Mouse (Mus musculus): ENCODE measurements around the gene Arhgap35. TPM values are rescaled to one million over a fixed set of nuclear protein-coding genes. Genes with fewer than 3 reads are reported as not detected.
A peak's percentile ranks its signal among the peaks of the same experiment; 100 is the strongest.

Arhgap35 gene
- polyA plus RNA-seq, 1 experiment from 2014 or later = 37.6 TPM

DNA sequence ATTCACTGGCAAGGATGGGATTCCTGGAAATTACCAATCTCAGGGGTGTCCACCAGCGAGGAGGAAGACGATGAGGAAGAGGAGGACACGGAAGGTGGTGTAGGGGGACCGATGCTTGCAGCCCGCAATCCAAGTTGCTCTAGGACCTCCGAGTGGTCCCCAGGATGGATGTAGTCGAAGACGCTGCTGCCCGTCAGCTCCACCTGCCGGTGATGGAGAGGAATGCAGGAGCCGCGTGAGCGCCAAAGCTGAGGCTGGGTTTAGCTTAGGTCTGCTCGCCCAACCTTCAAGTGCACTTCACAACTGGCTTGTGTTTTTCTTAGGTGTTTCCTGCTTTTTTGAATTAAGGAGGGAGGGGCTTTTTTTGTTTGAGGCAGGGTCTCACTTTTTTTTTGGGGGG, 151.6 kb downstream of the Arhgap35 start:
- no peak overlapping the region for H3K4me3 ChIP-seq (ENCODE audit: low read depth, low read length)
- no peaks in the 10 kb centered on the region for H3K27me3 ChIP-seq (ENCODE audit: control insufficient read depth, insufficient read depth, low read length)
- no peaks in the 10 kb centered on the region for H3K36me3 ChIP-seq (ENCODE audit: control insufficient read depth, insufficient read depth, low read length)
- H3K27ac ChIP-seq (ENCODE audit: low read depth, low read length) = no peak overlapping the region
- ATAC-seq (ENCODE audit: low FRiP score) (0 out of 2 replicates have a peak, but pooled peaks have one; percentile 36), DNase-seq (ENCODE audit: low spot score) (peak; percentile 93)
- no peak overlapping the region for H3K9ac ChIP-seq (ENCODE audit: low read depth, low read length)
- WGBS = 3% methylated on average over 14 of the region's 14 CpGs
- H3K4me1 ChIP-seq (replicated peaks; ENCODE audit: control insufficient read depth, insufficient read depth, low read length) = no peaks in the 10 kb centered on the region
- H3K9me3 ChIP-seq (ENCODE audit: control insufficient read depth, low read length) = no peaks in the 10 kb centered on the region
- no peak overlapping the region for H3K4me2 ChIP-seq (replicated peaks; ENCODE audit: low read depth, low read length)

DNA sequence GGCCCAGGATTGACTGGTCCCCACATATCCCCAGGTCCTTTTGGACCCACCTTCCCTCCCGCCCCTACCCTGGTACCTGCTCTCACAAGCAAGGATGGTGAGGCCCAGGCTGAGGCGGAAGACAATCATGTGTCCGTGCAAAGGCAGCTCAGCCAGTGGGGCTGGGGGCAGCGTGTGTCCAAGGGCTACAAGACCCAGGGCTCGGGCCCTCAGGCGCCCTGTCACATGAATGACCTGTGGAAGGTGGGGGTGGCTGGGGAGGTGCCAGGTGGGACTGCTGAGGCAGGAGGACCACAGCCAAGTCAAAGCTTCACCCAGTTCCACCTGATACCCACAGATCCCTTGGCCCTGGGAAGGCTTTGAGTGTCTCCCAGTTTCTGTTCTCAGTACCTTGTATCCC, 153.1 kb downstream of the Arhgap35 start:
- no peaks in the 10 kb centered on the region for H3K36me3 ChIP-seq (ENCODE audit: control insufficient read depth, insufficient read depth, low read length)
- no peak for ATAC-seq (ENCODE audit: low FRiP score)
- H3K9me3 ChIP-seq (ENCODE audit: control insufficient read depth, low read length) = no peaks in the 10 kb centered on the region
- no peak overlapping the region for H3K4me3 ChIP-seq (ENCODE audit: low read depth, low read length)
- no peaks in the 10 kb centered on the region for H3K27me3 ChIP-seq (ENCODE audit: control insufficient read depth, insufficient read depth, low read length)
- 84% methylated on average over 6 of the region's 6 CpGs for WGBS
- H3K27ac ChIP-seq (ENCODE audit: low read depth, low read length) = no peak overlapping the region
- no peak overlapping the region for H3K4me2 ChIP-seq (replicated peaks; ENCODE audit: low read depth, low read length)
- H3K9ac ChIP-seq (ENCODE audit: low read depth, low read length) = no peak overlapping the region
- H3K4me1 ChIP-seq (replicated peaks; ENCODE audit: control insufficient read depth, insufficient read depth, low read length) = no peaks in the 10 kb centered on the region
- no peak for DNase-seq (ENCODE audit: low spot score)

DNA sequence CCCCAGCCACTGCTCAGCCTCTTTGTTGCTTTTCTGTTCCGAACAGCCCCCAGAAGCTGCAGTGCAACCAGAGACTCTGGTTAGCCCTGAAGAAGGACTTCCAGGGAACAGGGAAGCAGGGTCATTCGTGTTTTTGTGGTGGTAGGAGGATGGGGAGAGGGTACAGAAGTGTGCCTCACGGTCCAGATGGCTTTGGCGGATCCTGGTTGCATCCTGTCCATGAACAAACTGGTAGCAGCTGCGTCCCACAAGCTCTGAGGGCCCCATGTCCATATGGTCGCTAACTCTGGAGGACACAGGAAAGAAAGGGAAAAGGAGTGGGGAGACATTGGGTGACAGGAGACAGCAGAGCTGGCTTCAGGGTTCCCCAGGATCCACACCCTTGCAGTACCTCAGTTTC, 153.6 kb downstream of the Arhgap35 start:
- DNase-seq (ENCODE audit: low spot score) (no peak), ATAC-seq (ENCODE audit: low FRiP score) (no peak)
- Histone ChIP-seq H3K27me3 (ENCODE audit: control insufficient read depth, insufficient read depth, low read length) (no peaks in the 10 kb centered on the region), H3K4me3 (ENCODE audit: low read depth, low read length) (no peak overlapping the region), H3K4me1 (replicated peaks; ENCODE audit: control insufficient read depth, insufficient read depth, low read length) (no peaks in the 10 kb centered on the region), H3K9me3 (ENCODE audit: control insufficient read depth, low read length) (no peaks in the 10 kb centered on the region), H3K36me3 (ENCODE audit: control insufficient read depth, insufficient read depth, low read length) (no peaks in the 10 kb centered on the region), H3K4me2 (replicated peaks; ENCODE audit: low read depth, low read length) (no peak overlapping the region), H3K27ac (ENCODE audit: low read depth, low read length) (no peak overlapping the region), H3K9ac (ENCODE audit: low read depth, low read length) (no peak overlapping the region)
- WGBS = 57% methylated on average over 6 of the region's 6 CpGs

DNA sequence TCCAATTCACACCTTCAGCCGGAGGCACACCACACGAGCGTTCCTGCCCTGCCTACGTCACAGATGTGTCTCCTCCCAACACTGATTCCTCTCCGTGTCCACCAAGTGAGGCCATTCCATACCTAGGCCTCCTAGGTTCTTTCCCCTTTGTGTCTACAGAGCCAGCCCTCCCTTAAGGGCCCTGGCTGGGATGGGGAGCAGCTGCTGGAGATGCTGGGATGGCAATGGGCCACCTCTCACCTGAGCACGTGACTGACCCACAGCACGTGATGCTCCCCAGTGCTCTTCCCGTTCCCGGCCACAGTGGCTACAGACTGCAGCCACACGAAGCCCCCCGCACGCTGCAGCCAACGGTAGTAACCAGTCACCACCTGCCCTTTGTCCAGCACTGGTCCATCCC, 154.2 kb downstream of the Arhgap35 start:
- DNase-seq (ENCODE audit: low spot score) (no peak), ATAC-seq (ENCODE audit: low FRiP score) (no peak)
- H3K27ac ChIP-seq (ENCODE audit: low read depth, low read length) = no peak overlapping the region
- H3K9me3 ChIP-seq (ENCODE audit: control insufficient read depth, low read length) = no peaks in the 10 kb centered on the region
- WGBS = 68% methylated on average over 13 of the region's 13 CpGs
- no peak overlapping the region for H3K9ac ChIP-seq (ENCODE audit: low read depth, low read length)
- no peaks in the 10 kb centered on the region for H3K4me1 ChIP-seq (replicated peaks; ENCODE audit: control insufficient read depth, insufficient read depth, low read length)
- H3K27me3 ChIP-seq (ENCODE audit: control insufficient read depth, insufficient read depth, low read length) = no peaks in the 10 kb centered on the region
- H3K4me2 ChIP-seq (replicated peaks; ENCODE audit: low read depth, low read length) = no peak overlapping the region
- no peaks in the 10 kb centered on the region for H3K36me3 ChIP-seq (ENCODE audit: control insufficient read depth, insufficient read depth, low read length)
- H3K4me3 ChIP-seq (ENCODE audit: low read depth, low read length) = no peak overlapping the region

DNA sequence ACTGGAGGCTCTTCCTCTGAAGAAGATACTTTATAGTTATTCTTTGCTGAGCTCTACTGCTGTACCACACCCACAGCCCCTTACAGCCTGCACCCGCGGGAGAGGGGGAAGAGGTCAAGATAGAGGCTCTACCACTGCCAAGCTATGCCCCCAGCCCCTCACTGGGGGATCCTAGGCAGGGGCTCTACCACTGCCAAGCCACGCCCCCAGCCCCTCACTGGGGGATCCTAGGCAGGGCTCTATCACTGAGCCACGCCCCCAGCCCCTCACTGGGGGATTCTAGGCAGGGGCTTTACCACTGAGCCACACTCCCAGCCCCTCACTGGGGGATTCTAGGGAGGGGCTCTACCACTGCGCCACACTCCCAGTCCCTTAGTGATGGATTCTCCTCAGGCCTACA, 158.5 kb downstream of the Arhgap35 start:
- no peak overlapping the region for H3K9ac ChIP-seq (ENCODE audit: low read depth, low read length)
- peaks cover 4% of the 10 kb centered on the region; the same call in 1 of the 2 replicates for H3K36me3 ChIP-seq (ENCODE audit: control insufficient read depth, insufficient read depth, low read length)
- WGBS = 87% methylated on average over 5 of the region's 5 CpGs
- H3K4me2 ChIP-seq (replicated peaks; ENCODE audit: low read depth, low read length) = no peak overlapping the region
- no peaks in the 10 kb centered on the region for H3K27me3 ChIP-seq (ENCODE audit: control insufficient read depth, insufficient read depth, low read length)
- no peaks in the 10 kb centered on the region for H3K9me3 ChIP-seq (ENCODE audit: control insufficient read depth, low read length)
- H3K27ac ChIP-seq (ENCODE audit: low read depth, low read length) = no peak overlapping the region
- H3K4me1 ChIP-seq (replicated peaks; ENCODE audit: control insufficient read depth, insufficient read depth, low read length) = peaks cover 3% of the 10 kb centered on the region; the same call in 1 of the 2 replicates
- no peak for ATAC-seq (ENCODE audit: low FRiP score)
- no peak overlapping the region for H3K4me3 ChIP-seq (ENCODE audit: low read depth, low read length)
- DNase-seq (ENCODE audit: low spot score) = no peak

DNA sequence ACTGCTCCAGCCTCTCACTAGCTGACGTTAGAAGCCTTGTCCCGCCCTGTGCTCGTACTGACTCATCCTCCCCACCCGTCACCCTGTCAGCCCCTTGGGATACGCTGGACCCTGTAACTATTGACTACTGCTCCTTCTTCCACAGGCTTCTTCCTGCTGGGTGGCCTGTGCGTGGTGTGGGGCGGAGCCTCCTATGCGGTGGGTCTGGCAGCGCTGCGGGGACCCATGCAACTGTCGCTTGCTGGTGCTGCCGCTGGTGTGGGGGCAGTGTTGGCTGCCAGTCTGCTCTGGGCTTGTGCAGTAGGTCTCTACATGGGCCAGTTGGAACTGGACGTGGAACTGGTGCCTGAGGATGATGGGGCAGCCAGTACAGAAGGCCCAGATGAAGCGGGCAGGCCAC, 159.8 kb downstream of the Arhgap35 start:
- 87% methylated on average over 14 of the region's 14 CpGs for WGBS
- no peak for ATAC-seq (ENCODE audit: low FRiP score)
- H3K36me3 ChIP-seq (ENCODE audit: control insufficient read depth, insufficient read depth, low read length) = peaks cover 4% of the 10 kb centered on the region; the same call in 1 of the 2 replicates

DNA sequence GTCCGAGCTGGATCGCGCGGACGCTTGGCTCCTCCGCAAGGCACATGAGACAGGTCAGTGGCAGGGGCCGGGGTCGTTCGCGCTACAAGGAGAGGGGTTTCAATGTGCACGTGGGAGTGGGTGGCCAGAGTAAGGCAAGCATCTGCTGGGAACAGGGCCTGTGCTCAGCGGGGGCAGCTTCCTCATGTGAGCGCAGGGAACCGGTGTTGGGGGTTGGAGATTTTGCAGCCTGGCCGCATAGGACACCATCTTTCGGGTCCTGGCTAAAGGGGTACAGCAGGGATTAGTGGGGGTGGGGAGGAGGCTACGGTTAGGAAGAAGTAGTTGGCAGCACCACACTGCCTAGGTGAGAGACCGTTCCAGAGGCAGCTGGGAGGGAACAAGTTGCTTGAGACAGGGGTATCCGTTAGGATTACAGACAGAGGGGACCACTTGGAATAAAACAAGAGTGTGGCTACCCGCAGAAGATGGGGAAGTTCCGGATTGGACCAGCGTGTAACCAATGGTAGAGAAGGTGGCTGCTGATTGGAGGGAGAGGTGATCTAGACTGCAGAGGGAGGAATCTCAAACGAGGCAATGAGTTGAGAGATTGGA, 161.6 kb downstream of the Arhgap35 start:
- Histone ChIP-seq H3K9ac (ENCODE audit: low read depth, low read length) (peak overlapping the region; percentile 48), H3K4me2 (replicated peaks; ENCODE audit: low read depth, low read length) (peak overlapping the region; percentile 87), H3K4me3 (ENCODE audit: low read depth, low read length) (peak overlapping the region; percentile 60), H3K27me3 (ENCODE audit: control insufficient read depth, insufficient read depth, low read length) (no peaks in the 10 kb centered on the region), H3K27ac (ENCODE audit: low read depth, low read length) (peak overlapping the region; percentile 33; the same call in 1 of the 2 replicates), H3K36me3 (ENCODE audit: control insufficient read depth, insufficient read depth, low read length) (peaks cover 4% of the 10 kb centered on the region; the same call in 1 of the 2 replicates), H3K4me1 (replicated peaks; ENCODE audit: control insufficient read depth, insufficient read depth, low read length) (peaks cover 3% of the 10 kb centered on the region; the same call in 1 of the 2 replicates), H3K9me3 (ENCODE audit: control insufficient read depth, low read length) (no peaks in the 10 kb centered on the region)
- WGBS = under 1% methylated on average over 20 of the region's 23 CpGs
- ATAC-seq (ENCODE audit: low FRiP score) = peak; percentile 87
- DNase-seq (ENCODE audit: low spot score) = peak; percentile 67

More for the DNA sequence above, 159.8 kb downstream of the Arhgap35 start:
- H3K4me2 ChIP-seq (replicated peaks; ENCODE audit: low read depth, low read length) = no peak overlapping the region
- H3K9me3 ChIP-seq (ENCODE audit: control insufficient read depth, low read length) = no peaks in the 10 kb centered on the region
- H3K4me1 ChIP-seq (replicated peaks; ENCODE audit: control insufficient read depth, insufficient read depth, low read length) = peaks cover 3% of the 10 kb centered on the region; the same call in 1 of the 2 replicates
- DNase-seq (ENCODE audit: low spot score) = no peak
- H3K27me3 ChIP-seq (ENCODE audit: control insufficient read depth, insufficient read depth, low read length) = no peaks in the 10 kb centered on the region
- no peak overlapping the region for H3K9ac ChIP-seq (ENCODE audit: low read depth, low read length)
- H3K27ac ChIP-seq (ENCODE audit: low read depth, low read length) = no peak overlapping the region
- no peak overlapping the region for H3K4me3 ChIP-seq (ENCODE audit: low read depth, low read length)

DNA sequence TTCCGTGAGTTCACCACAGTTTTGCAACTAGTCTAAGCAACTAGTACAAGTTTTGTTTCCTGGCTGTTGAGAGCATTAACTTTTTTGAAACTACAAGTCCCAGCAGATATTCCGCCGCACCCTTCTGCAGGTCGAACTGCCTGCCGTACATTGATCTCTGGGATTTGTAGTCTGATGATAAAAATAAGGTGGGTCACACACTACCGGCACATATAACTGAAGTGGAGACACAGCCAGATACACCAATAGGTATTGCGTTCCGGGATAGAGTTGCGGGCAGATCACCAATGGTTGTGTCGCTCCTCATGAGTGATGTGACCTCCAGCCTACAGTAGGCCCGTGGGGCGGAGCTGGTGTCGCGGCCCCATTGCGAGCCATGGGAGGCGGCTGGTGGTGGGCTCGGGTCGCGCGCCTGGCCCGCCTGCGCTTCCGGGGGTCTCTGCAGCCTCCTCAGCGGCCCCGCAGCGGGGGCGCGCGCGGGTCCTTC, 162.2 kb downstream of the Arhgap35 start, which contains the start of gene Tmem160:
Gene Tmem160 (plus strand): TSS at position 193 of the 487 bp plus-strand sequence.
- peaks cover 3% of the 10 kb centered on the region; the same call in 1 of the 2 replicates for H3K4me1 ChIP-seq (replicated peaks; ENCODE audit: control insufficient read depth, insufficient read depth, low read length)
- no peaks in the 10 kb centered on the region for H3K27me3 ChIP-seq (ENCODE audit: control insufficient read depth, insufficient read depth, low read length)
- DNase-seq (ENCODE audit: low spot score) = peak; percentile 83
- peak within 1 kb of the TSS; percentile 33; the same call in 1 of the 2 replicates for H3K27ac ChIP-seq (ENCODE audit: low read depth, low read length)
- peak; percentile 97 for ATAC-seq (ENCODE audit: low FRiP score)
- peak within 1 kb of the TSS; percentile 48 for H3K9ac ChIP-seq (ENCODE audit: low read depth, low read length)
- peak within 1 kb of the TSS; percentile 60 for H3K4me3 ChIP-seq (ENCODE audit: low read depth, low read length)
- peak within 1 kb of the TSS; percentile 87 for H3K4me2 ChIP-seq (replicated peaks; ENCODE audit: low read depth, low read length)
- WGBS = 2% methylated on average over 30 of the region's 30 CpGs
- peaks cover 4% of the 10 kb centered on the region; the same call in 1 of the 2 replicates for H3K36me3 ChIP-seq (ENCODE audit: control insufficient read depth, insufficient read depth, low read length)
- H3K9me3 ChIP-seq (ENCODE audit: control insufficient read depth, low read length) = no peaks in the 10 kb centered on the region

DNA sequence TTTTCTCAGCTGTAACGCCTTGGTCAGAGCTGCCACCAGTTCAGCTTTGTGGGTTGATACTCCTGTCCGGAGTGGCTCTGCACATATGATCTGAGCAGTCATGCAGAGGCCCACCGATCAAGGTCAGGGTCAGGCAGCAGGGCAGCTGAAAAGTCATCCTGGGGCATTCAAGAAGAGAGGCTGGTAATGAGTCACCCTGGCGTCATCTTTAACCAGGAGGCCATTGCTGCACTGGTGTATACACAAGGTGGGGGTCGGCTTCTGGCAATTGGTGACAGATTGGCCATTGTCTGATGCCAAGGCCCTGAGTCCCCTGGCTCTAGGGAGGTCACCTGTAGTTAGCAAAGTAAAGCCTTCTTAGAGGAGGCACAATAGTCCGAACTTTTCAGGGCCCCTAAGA, 163.1 kb downstream of the Arhgap35 start:
- no peak overlapping the region for H3K9ac ChIP-seq (ENCODE audit: low read depth, low read length)
- no peak for DNase-seq (ENCODE audit: low spot score)
- WGBS = 81% methylated on average over 6 of the region's 6 CpGs

More for the DNA sequence above, 163.1 kb downstream of the Arhgap35 start:
- Histone ChIP-seq H3K4me3 (ENCODE audit: low read depth, low read length) (no peak overlapping the region), H3K27ac (ENCODE audit: low read depth, low read length) (no peak overlapping the region), H3K4me2 (replicated peaks; ENCODE audit: low read depth, low read length) (no peak overlapping the region), H3K9me3 (ENCODE audit: control insufficient read depth, low read length) (no peaks in the 10 kb centered on the region), H3K4me1 (replicated peaks; ENCODE audit: control insufficient read depth, insufficient read depth, low read length) (peaks cover 3% of the 10 kb centered on the region; the same call in 1 of the 2 replicates), H3K36me3 (ENCODE audit: control insufficient read depth, insufficient read depth, low read length) (peaks cover 4% of the 10 kb centered on the region; the same call in 1 of the 2 replicates), H3K27me3 (ENCODE audit: control insufficient read depth, insufficient read depth, low read length) (no peaks in the 10 kb centered on the region)
- ATAC-seq (ENCODE audit: low FRiP score) = no peak

All from hindbrain, embryonic 11.5 days (tissue).